15 mouse cellular contexts compared by ENCODE assay signal in the genomic region with DNA sequence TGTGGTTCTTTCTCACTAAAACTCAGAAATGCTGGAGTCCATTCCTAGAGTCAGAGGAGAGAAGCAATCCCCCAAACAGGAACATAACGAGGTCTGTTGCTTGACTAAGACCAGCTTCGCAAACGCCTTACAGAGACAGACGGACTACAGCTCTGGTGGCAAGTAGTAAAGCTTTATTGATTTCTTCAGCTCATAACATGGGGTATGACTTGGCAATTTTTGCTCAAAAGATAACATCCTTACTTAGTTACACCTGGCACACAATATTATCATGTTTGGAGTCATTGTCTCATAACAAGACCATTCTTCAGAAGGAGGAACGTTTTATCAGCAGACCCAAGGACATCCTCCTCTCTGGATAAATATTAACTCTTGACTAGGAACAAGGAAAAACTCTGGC.
"Had no signal": no experiment of that assay in that cellular context is flagged by ENCODE, and none has a peak within 500 bp of the region (broad histone marks: within the 10 kb centered on the region; RNA-seq: fewer than 3 reads in every experiment).

No protein-coding gene starts in this region.

- H3K27ac ChIP-seq: kidney, embryonic 15.5 days; left cerebral cortex, adult 2 months; macrophage; midbrain, embryonic 13.5 days had no signal

- H3K36me3 ChIP-seq: kidney, embryonic 15.5 days; midbrain, embryonic 13.5 days had no signal

- ATAC-seq: lung, postnatal 0 days; midbrain, embryonic 13.5 days had no signal

- H3K4me3 ChIP-seq: kidney, embryonic 15.5 days; left cerebral cortex, adult 2 months; midbrain, embryonic 13.5 days had no signal

- DNase-seq: kidney, adult 11 months; kidney, adult 8-10 months; kidney, postnatal 10 days; kidney, postnatal 36 days; layer of hippocampus, postnatal 36 days; lung, embryonic 14.5 days; right cerebral cortex, adult 18-20 months; right cerebral cortex, postnatal 14 days; thymus, adult 18-20 months; thymus, postnatal 36 days had no signal

- H3K27me3 ChIP-seq: kidney, embryonic 15.5 days had no signal

- H3K4me2 ChIP-seq: kidney, embryonic 15.5 days; lung, embryonic 14.5 days; midbrain, embryonic 13.5 days had no signal

- H3K9ac ChIP-seq: kidney, embryonic 15.5 days; lung, embryonic 14.5 days; midbrain, embryonic 13.5 days had no signal
